Mouse (Mus musculus): Measurements from ENCODE around the gene Gipc3. TPM values are rescaled to one million over a fixed set of nuclear protein-coding genes. Genes with fewer than 3 reads are reported as not detected.

The Gipc3 gene
- total and polyA plus RNA-seq, 2 experiments = under 0.01 to 0.57 TPM

GRCm38 (mm10) chr10:81299585-81300351, 43.3 kb downstream of the Gipc3 start:
- peak overlapping the region; percentile 16; the same call in 1 of the 2 replicates for H3K4me3 ChIP-seq (ENCODE audit: insufficient read depth, low read depth, low read length)
- H3K27me3 ChIP-seq (ENCODE audit: control insufficient read depth, insufficient read depth, low read length) = no peaks in the 10 kb centered on the region
- peak overlapping the region; percentile 48 for H3K9ac ChIP-seq (ENCODE audit: low read depth, low read length)
- TF ChIP-seq CTCF (IDR thresholded peaks at IDR 0.05; ENCODE audit: low read depth, low read length) = no peak
- TF ChIP-seq POLR2A (IDR thresholded peaks at IDR 0.05; ENCODE audit: extremely low read depth, insufficient read depth, low read length) = no peak
- 13% methylated on average over 14 of the region's 14 CpGs for WGBS
- DNase-seq (ENCODE audit: extremely low read depth, low read depth, low spot score) = peak; percentile 75
- peaks cover 44% of the 10 kb centered on the region for H3K4me1 ChIP-seq (ENCODE audit: control insufficient read depth, insufficient read depth, low read length)
- H3K36me3 ChIP-seq (ENCODE audit: control insufficient read depth, insufficient read depth, low read length) = no peaks in the 10 kb centered on the region
- peak overlapping the region; percentile 87 for H3K27ac ChIP-seq (replicated peaks; ENCODE audit: insufficient read depth, low read depth, low read length)
- H3K79me2 ChIP-seq (ENCODE audit: control insufficient read depth, insufficient read depth, low read length) = peaks cover 70% of the 10 kb centered on the region

- no peak for TF ChIP-seq CTCF (IDR thresholded peaks at IDR 0.05; ENCODE audit: low read depth, low read length)
- no peak for TF ChIP-seq POLR2A (IDR thresholded peaks at IDR 0.05; ENCODE audit: extremely low read depth, insufficient read depth, low read length)
- no peak for DNase-seq (ENCODE audit: extremely low read depth, low read depth, low spot score)
- peak overlapping the region; percentile 14; the same call in 1 of the 2 replicates for H3K9ac ChIP-seq (ENCODE audit: low read depth, low read length)
These were observed 44.5 kb downstream of the Gipc3 start for GRCm38 (mm10) chr10:81298369-81299100.

GRCm38 (mm10) chr10:81297845-81298244, 45.2 kb downstream of the Gipc3 start:
- Histone ChIP-seq H3K4me1 (ENCODE audit: control insufficient read depth, insufficient read depth, low read length) (peaks cover 44% of the 10 kb centered on the region), H3K27ac (replicated peaks; ENCODE audit: insufficient read depth, low read depth, low read length) (peak overlapping the region; percentile 87), H3K4me3 (ENCODE audit: insufficient read depth, low read depth, low read length) (peak overlapping the region; percentile 26; the same call in 1 of the 2 replicates), H3K36me3 (ENCODE audit: control insufficient read depth, insufficient read depth, low read length) (no peaks in the 10 kb centered on the region), H3K27me3 (ENCODE audit: control insufficient read depth, insufficient read depth, low read length) (no peaks in the 10 kb centered on the region), H3K9ac (ENCODE audit: low read depth, low read length) (peak overlapping the region; percentile 56), H3K79me2 (ENCODE audit: control insufficient read depth, insufficient read depth, low read length) (peaks cover 77% of the 10 kb centered on the region)
- no peak for TF ChIP-seq CTCF (IDR thresholded peaks at IDR 0.05; ENCODE audit: low read depth, low read length)
- TF ChIP-seq POLR2A (IDR thresholded peaks at IDR 0.05; ENCODE audit: extremely low read depth, insufficient read depth, low read length) = 0 out of 2 replicates have a peak, but pooled peaks have one; percentile 28
- 34% methylated on average over 10 of the region's 10 CpGs for WGBS
- DNase-seq (ENCODE audit: extremely low read depth, low read depth, low spot score) = no peak

More at GRCm38 (mm10) chr10:81298369-81299100, 44.5 kb downstream of the Gipc3 start:
- WGBS = 79% methylated on average over 17 of the region's 17 CpGs
- H3K4me3 ChIP-seq (ENCODE audit: insufficient read depth, low read depth, low read length) = no peak overlapping the region
- H3K27ac ChIP-seq (replicated peaks; ENCODE audit: insufficient read depth, low read depth, low read length) = peak overlapping the region; percentile 87
- H3K79me2 ChIP-seq (ENCODE audit: control insufficient read depth, insufficient read depth, low read length) = peaks cover 79% of the 10 kb centered on the region
- H3K36me3 ChIP-seq (ENCODE audit: control insufficient read depth, insufficient read depth, low read length) = no peaks in the 10 kb centered on the region
- H3K4me1 ChIP-seq (ENCODE audit: control insufficient read depth, insufficient read depth, low read length) = peaks cover 46% of the 10 kb centered on the region
- H3K27me3 ChIP-seq (ENCODE audit: control insufficient read depth, insufficient read depth, low read length) = no peaks in the 10 kb centered on the region

- H3K27ac ChIP-seq (replicated peaks; ENCODE audit: insufficient read depth, low read depth, low read length) = peak overlapping the region; percentile 87
- H3K79me2 ChIP-seq (ENCODE audit: control insufficient read depth, insufficient read depth, low read length) = peaks cover 71% of the 10 kb centered on the region
- H3K4me3 ChIP-seq (ENCODE audit: insufficient read depth, low read depth, low read length) = no peak overlapping the region; the same call in 1 of the 2 replicates
- WGBS = 74% methylated on average over 6 of the region's 6 CpGs
- H3K36me3 ChIP-seq (ENCODE audit: control insufficient read depth, insufficient read depth, low read length) = no peaks in the 10 kb centered on the region
- TF ChIP-seq CTCF (IDR thresholded peaks at IDR 0.05; ENCODE audit: low read depth, low read length) (no peak), POLR2A (IDR thresholded peaks at IDR 0.05; ENCODE audit: extremely low read depth, insufficient read depth, low read length) (no peak)
- no peak for DNase-seq (ENCODE audit: extremely low read depth, low read depth, low spot score)
- peak overlapping the region; percentile 56 for H3K9ac ChIP-seq (ENCODE audit: low read depth, low read length)
- no peaks in the 10 kb centered on the region for H3K27me3 ChIP-seq (ENCODE audit: control insufficient read depth, insufficient read depth, low read length)
- peaks cover 44% of the 10 kb centered on the region for H3K4me1 ChIP-seq (ENCODE audit: control insufficient read depth, insufficient read depth, low read length)
These were observed 45.8 kb downstream of the Gipc3 start for GRCm38 (mm10) chr10:81297246-81297645.

GRCm38 (mm10) chr10:81295185-81295584, 47.9 kb downstream of the Gipc3 start:
- no peak overlapping the region for H3K4me3 ChIP-seq (ENCODE audit: insufficient read depth, low read depth, low read length)
- WGBS = 96% methylated on average over 6 of the region's 6 CpGs

More at GRCm38 (mm10) chr10:81295185-81295584, 47.9 kb downstream of the Gipc3 start:
- TF ChIP-seq POLR2A (IDR thresholded peaks at IDR 0.05; ENCODE audit: extremely low read depth, insufficient read depth, low read length) (no peak), CTCF (IDR thresholded peaks at IDR 0.05; ENCODE audit: low read depth, low read length) (no peak)
- H3K9ac ChIP-seq (ENCODE audit: low read depth, low read length) = no peak overlapping the region
- H3K27me3 ChIP-seq (ENCODE audit: control insufficient read depth, insufficient read depth, low read length) = no peaks in the 10 kb centered on the region
- DNase-seq (ENCODE audit: extremely low read depth, low read depth, low spot score) = no peak
- H3K79me2 ChIP-seq (ENCODE audit: control insufficient read depth, insufficient read depth, low read length) = peaks cover 57% of the 10 kb centered on the region
- no peak overlapping the region for H3K27ac ChIP-seq (replicated peaks; ENCODE audit: insufficient read depth, low read depth, low read length)
- peaks cover 46% of the 10 kb centered on the region for H3K4me1 ChIP-seq (ENCODE audit: control insufficient read depth, insufficient read depth, low read length)
- H3K36me3 ChIP-seq (ENCODE audit: control insufficient read depth, insufficient read depth, low read length) = no peaks in the 10 kb centered on the region

Data from liver, adult 2 months (tissue).